Mouse (Mus musculus) gastrocnemius, adult 18-20 months (tissue): ENCODE measurements around the gene Gm8677. TPM values are rescaled to one million over a fixed set of nuclear protein-coding genes. Genes with fewer than 3 reads are reported as not detected.
"Not testable (repeated sequence)": the region's sequence is repeated elsewhere in the genome, so short reads cannot be mapped to it uniquely, and the experiment has no call there.

Experiments
- DNase-seq: peaks from one replicate; pipeline ENCODE4 v3.0.0; 2021; ENCODE audit warnings: low spot score
- long read RNA-seq, 2 experiments: library from polyadenylated mRNA; stranded (forward); transcript quantifications; one replicate each; pipeline ENCODE4 v2.0.0; 2021
- total RNA-seq, 2 experiments: library from RNA; stranded (reverse); gene quantifications; 2 replicates each; pipeline ENCODE4 v1.2.3; 2021

Gm8677 gene
- total RNA-seq, result not detected
- long read RNA-seq, experiment 1, result 0 reads
- long read RNA-seq, experiment 2, result 0 reads

- DNase-seq, result not testable (repeated sequence)
Measured at GRCm38 (mm10) chr7:22534787-22535186, at the start of gene Gm8677. Gene Gm8677 (minus strand): TSS chr7:22534887.

- DNase-seq, result not testable (repeated sequence)
Measured at GRCm38 (mm10) chr7:22565243-22565642, 30.6 kb upstream of the Gm8677 start, which contains the start of gene Gm4201. Gene Gm4201 (minus strand): TSS chr7:22565343.

DNA sequence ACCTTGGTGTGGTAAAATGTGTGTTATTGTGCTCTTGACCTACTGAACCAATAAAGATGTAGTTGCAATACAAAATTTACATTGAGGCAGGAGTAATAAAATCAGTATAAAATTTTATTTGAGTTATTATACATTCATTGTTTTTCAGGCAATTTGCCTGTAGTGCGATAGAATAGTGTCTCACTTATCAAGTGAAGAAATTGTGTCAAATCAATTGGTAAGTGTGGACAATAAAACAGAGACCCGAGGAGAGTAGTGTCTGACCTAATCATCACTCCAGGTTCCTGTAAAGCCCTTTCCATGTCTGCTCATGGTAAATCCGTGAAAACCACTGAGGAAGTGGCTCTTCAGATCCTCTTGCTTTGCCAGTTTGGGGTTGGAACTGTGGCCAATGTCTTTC lies 12.0 kb downstream of the Gm8677 start, which contains the start of gene Vmn1r152:
TSS of gene Vmn1r152 (plus strand) at position 301 of the 400 bp plus-strand sequence.
- not testable (repeated sequence) for DNase-seq

GRCm38 (mm10) chr7:22499578-22499977 lies 35.1 kb downstream of the Gm8677 start, which contains the start of gene Vmn1r151:
Gene Vmn1r151 (minus strand): TSS chr7:22499678.
- DNase-seq, result not testable (repeated sequence)

Other genes with a start within 250 kb of the Gm8677 start
- not detected for gene Gm4187, start 205.2 kb downstream of the Gm8677 start, total RNA-seq
- gene Gm8660, start 163.8 kb downstream of the Gm8677 start, total RNA-seq, result not detected
- gene Vmn1r148, start 121.3 kb downstream of the Gm8677 start, total RNA-seq, result not detected
- not detected for gene Vmn1r149, start 96.7 kb downstream of the Gm8677 start, total RNA-seq
- gene Gm10665, start 70.8 kb downstream of the Gm8677 start, total RNA-seq, result not detected
- not detected for gene Vmn1r151, start 35.2 kb downstream of the Gm8677 start, total RNA-seq
- not detected for gene Vmn1r152, start 11.9 kb downstream of the Gm8677 start, total RNA-seq
- gene Gm4201, start 30.5 kb upstream of the Gm8677 start, total RNA-seq, result not detected
- not detected for gene Gm4565, start 53.2 kb upstream of the Gm8677 start, total RNA-seq
- gene Vmn1r155, start 123.1 kb upstream of the Gm8677 start, total RNA-seq, result not detected
- gene Gm8693, start 157.4 kb upstream of the Gm8677 start, total RNA-seq, result not detected
- gene Gm4567, start 184.8 kb upstream of the Gm8677 start, total RNA-seq, result not detected
- gene Vmn1r157, start 226.8 kb upstream of the Gm8677 start, total RNA-seq, result not detected